Mouse (Mus musculus): ENCODE results near the gene Adarb2.

DNA sequence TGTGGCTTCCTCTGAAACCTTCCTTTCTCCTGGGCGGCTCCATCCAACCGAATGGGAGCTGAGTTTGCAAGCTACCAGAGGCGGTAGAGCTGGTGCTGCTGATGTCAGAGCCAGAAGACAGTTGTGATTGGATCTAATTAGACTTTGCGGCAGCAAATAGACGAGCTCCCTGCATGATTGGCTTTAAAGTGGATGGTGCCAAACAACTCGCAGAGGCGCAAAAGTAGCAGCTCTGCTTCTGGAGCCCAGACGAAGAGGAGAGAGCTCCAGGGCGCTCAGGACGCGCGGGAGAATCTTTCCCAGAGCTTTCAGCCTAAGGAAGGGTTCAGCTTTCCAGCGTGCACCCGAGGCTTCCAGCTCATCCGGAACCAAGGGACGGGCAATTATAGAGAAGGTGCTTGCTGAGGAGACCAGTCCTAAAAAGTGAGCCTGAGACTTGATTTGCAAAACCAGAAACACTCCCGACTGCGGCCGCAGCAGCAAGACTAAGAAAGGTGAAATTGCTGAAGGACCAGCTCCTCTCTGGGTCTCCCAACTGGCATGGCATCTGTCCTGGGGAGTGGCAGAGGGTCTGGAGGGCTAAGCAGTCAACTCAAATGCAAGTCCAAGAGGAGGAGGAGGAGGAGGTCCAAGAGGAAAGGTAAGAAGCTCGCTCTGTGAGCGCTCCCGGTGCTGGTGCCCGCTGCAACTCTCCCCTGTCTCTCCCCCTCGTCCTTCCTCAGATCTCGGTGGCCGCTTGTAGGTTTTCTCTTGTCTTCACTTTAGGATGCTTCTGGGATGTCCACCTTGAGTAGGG, at the start of gene Adarb2:
- no peak for TF ChIP-seq GATA1 (IDR thresholded peaks at IDR 0.05; ENCODE audit: low read length)
- no peak for TF ChIP-seq TAL1 (IDR thresholded peaks at IDR 0.05; ENCODE audit: low read length)
